Mouse (Mus musculus): ENCODE measurements at regions not wholly inside any gene's neighbourhood (a gene's known extent, or its start where the extent isn't known, plus 50 kb on each side); places are given as distances from the start of the nearest gene placed in this dataset.
"Not testable (repeated sequence)": the region's sequence is repeated elsewhere in the genome, so short reads cannot be mapped to it uniquely, and the experiment has no call there.

DNA sequence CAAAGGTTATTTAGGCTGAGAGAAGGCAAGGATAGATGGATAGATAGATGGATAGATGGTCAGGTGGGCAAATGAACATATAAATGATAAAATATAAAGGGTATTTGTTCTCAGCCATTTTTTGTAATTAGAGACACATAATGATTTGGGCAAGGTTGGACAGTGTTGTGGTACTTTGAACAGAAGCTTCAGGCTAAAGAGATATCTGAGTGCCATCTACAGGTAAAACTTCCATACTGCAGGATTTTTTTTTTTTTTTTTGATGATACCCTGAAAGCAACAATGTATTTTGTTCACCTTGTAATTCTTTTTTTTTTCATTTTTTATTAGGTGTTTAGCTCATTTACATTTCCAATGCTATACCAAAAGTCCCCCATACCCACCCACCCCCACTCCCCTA lies 110.1 kb upstream of the Trabd2b start:
- ATAC-seq (replicated peaks; ENCODE audit: poor library complexity) = no peak

- not testable (repeated sequence) for ATAC-seq (replicated peaks; ENCODE audit: poor library complexity)
Observed at GRCm38 (mm10) chr4:114298517-114298916, 108.0 kb upstream of the Trabd2b start.

GRCm38 (mm10) chr4:114300390-114301012 lies 106.0 kb upstream of the Trabd2b start:
- ATAC-seq (replicated peaks; ENCODE audit: poor library complexity) = peak; percentile 76

DNA sequence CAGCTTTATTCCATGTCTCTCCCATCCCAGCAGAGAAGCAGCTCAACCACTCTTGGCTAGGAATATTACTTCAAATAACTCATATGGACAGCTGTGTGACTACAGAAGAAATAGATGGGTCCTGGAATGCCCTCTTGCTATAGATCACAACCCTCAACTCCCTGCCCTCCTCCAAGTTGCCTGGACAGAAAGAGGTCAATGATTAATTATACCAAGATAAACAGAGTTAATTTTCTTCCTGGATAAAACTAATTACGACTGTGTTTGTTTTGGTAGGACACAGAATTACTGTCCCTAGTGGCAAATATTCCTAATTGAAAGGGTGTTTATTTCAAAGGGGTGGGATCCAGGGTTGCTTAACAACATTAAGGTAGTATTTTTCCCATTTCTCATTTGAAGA lies 101.9 kb upstream of the Trabd2b start:
- ATAC-seq (replicated peaks; ENCODE audit: poor library complexity) = no peak

- no peak for ATAC-seq (replicated peaks; ENCODE audit: poor library complexity)
Observed at GRCm38 (mm10) chr4:114307491-114307890, 99.0 kb upstream of the Trabd2b start.

DNA sequence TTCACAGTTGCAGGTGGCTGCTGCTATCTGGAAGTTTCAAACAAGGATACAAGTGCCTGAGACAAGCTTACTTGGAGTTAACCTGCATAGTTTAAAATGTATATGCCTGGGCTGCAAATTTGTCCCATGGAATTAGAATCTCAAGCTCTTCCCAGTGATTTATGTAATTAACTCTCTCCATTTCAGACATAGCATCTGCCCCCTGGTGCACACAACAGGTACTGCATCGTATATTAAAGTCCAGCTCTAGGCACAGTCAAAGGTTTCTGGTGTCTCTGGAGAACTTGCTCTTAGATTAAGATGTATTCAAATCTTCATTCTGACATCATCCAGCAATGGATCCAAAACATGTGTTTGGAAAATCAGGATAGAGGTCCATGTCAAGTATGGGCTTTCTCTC lies 98.0 kb upstream of the Trabd2b start:
- peak; percentile 75 for ATAC-seq (replicated peaks; ENCODE audit: poor library complexity)

DNA sequence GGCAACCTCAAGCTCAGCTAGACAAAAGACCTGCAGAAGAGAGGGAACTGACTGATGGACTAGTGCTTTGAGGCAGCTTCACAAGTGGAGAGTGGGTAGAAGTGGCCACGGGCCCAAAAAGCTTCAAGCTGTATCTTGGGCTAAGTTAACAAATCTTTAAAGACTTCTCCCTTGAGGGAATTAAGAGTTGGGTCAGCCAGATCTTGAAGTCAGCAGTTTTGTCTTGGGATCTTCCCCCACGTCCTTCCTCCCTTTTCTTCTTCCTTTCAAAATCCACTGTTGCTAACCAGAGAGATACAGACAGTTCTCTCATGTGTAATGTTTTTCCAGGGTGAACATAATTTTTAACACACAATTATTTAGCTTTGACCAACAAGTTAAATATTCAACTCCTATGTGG lies 91.5 kb upstream of the Trabd2b start:
- ATAC-seq (replicated peaks; ENCODE audit: poor library complexity) = no peak

DNA sequence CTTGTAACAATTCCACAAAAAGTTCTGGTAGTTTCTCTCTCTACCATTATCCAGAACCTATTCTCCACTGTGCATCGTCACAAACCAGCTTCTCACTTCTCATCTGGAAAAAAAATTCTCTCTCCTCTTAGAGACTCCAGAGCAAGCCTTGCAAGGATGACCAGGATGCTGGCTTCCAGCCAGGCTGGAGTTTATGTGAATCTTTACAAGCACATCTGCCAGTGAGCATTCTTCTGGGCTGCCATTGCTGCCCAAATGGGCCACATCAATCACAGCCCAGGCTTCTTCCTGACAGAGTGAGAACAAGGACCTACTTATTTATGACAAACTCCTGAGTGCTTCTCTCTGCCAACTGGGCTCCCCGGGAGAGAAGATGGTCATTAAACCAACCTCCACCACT lies 91.0 kb upstream of the Trabd2b start:
- ATAC-seq (replicated peaks; ENCODE audit: poor library complexity) = no peak

GRCm38 (mm10) chr4:114317076-114317475 lies 89.4 kb upstream of the Trabd2b start:
- ATAC-seq (replicated peaks; ENCODE audit: poor library complexity) = no peak

DNA sequence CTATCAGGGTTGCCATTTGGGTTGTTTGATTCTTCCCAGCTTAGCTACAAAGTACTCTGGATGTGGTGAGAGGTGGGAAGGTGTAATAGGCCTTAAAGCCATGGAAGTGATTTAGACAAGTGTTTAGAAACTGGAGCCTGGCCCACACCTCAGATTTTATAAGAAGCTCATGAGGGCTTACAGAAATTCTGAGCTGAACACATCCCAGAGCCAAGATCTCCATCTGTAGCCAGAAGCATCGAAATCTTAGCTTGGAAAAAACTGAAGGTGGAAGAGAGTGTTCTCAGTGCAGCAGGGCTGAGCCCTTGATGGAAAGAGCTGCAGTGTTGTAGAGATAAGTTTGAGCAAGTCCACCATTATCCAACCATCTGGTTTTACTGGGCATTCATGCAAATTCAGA lies 86.4 kb upstream of the Trabd2b start:
- no peak for ATAC-seq (replicated peaks; ENCODE audit: poor library complexity)

DNA sequence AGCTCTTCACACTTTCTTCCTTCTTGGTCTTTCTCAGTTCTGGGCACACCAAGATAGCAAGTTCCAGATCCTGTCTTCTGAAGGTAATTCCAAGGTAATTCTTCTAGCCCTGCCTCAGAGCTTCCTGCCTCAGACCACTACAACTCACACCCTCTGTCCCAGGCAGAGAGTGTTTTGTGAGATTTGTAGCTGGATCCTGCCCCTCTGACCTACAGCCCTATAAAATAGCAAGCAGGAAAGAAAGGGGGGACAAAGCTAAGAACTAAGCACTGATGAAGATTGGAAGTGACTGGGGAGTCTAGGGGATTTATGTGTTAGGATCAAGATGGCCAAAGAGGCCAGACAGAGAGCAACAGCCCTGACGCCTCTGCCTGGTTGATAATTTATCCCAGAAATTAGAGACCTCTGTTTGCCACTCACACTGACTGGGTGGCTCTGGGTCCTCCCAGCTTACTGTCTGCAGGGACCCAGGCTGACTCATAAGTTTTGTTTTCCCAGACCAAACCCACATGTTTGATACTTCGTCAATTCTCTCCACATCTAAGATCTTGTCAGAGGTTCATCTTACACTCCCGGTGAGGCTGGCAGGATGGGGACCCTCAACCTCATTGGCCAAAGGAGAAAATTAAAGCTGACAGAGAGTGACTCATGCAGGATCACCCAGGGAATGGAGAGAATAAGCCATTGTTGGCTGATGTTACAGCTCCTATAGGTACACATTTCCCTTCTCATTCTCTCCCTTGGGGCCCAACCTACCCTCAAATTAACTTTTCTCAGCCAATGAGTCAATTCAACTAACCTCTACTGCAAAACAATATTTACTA lies 84.8 kb upstream of the Trabd2b start:
- ATAC-seq (replicated peaks; ENCODE audit: poor library complexity) = no peak

GRCm38 (mm10) chr4:114329978-114330377 lies 76.5 kb upstream of the Trabd2b start:
- ATAC-seq (replicated peaks; ENCODE audit: poor library complexity) = peak; percentile 60

- no peak for ATAC-seq (replicated peaks; ENCODE audit: poor library complexity)
Observed at GRCm38 (mm10) chr4:114331161-114331560, 75.4 kb upstream of the Trabd2b start.

DNA sequence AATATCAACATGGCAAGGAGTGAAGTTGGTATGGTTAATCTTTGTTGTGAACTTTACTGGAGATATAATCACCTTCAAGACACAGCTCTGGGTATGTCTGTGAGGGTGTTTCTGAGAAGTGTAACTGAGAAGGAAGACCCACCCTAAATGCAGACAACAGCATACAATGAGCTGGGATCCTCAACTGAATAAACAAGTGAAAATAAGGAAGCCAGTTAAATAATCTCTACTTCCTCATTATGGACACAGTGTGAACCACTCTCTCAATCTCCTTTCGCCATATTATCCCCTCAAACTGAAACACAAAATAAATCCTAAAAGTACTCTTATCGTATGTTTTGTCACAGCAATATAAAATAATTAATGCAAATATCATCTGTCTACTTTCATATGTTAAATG lies 71.7 kb upstream of the Trabd2b start:
- ATAC-seq (replicated peaks; ENCODE audit: poor library complexity) = peak; percentile 62

GRCm38 (mm10) chr4:114336029-114336746 lies 70.3 kb upstream of the Trabd2b start:
- peak; percentile 35 for ATAC-seq (replicated peaks; ENCODE audit: poor library complexity)

DNA sequence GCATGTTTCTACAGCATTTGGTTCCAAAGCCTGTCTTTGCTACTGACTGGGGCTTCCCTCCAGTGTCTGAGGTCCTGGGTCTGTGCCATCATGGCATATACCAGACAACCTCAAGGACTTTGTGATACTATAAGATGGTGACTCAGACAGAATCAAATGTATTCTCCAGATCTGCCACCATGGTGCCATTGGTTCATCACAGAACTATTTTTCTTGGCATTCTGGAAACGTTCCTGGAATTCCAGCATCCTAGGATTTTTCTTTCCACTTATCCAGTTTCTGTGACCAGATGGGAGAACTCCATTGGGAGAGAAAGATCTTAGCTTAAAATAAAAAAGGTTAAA lies 69.8 kb upstream of the Trabd2b start:
- ATAC-seq (replicated peaks; ENCODE audit: poor library complexity) = peak; percentile 42

DNA sequence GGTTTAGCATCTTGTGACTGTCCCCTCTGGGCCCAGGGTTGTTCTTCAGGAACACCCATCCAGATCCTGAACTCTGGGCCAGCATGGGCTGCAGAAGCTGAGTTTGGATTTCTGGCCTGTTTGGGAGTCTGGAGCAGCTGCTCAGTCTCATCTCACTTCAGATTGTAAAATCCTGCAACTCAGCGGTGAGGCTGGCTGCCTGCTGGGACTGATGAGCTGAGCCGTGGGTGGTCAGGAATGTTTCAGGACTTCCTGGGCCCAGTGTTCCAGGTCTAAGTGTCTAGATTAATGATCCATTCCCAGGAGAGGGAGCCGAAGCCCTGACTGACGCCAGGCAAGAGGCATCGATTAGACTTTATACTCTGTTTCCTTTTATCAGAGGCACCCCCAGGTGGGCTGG lies 66.7 kb upstream of the Trabd2b start:
- no peak for ATAC-seq (replicated peaks; ENCODE audit: poor library complexity)

- ATAC-seq (replicated peaks; ENCODE audit: poor library complexity) = no peak
Observed at GRCm38 (mm10) chr4:114345154-114345553, 61.4 kb upstream of the Trabd2b start.

DNA sequence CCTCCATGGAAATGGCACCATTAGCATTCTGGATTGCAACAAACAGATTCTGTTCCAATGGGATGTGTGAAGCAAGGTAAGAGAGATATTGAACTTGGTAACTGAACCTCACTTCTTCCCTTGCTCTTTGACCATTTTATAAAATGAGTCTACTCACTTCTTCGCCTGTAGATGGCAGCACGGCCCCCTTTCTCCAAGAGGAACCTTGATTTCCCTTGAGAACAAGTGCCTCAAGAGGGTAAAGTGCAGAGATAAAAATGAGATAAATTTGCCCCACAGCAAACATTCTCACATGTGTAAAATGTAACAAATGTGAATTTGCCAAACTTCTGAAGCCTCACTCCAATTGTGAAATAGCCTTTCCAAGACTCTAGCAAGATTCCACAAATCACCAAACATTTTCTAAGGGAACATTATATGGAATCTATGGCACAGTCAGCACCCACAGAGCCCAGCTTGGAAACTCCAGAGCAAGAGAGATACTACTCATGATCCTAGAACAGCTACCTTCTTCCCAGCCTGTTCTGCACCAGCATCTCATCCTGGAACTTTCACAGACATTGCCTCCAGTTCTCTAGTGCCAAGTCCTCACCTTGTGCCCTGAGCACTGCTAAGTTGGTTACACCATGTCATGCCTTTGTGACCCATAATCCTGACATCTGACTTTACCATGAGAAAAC lies 60.3 kb upstream of the Trabd2b start:
- peak; percentile 91 for ATAC-seq (replicated peaks; ENCODE audit: poor library complexity)

DNA sequence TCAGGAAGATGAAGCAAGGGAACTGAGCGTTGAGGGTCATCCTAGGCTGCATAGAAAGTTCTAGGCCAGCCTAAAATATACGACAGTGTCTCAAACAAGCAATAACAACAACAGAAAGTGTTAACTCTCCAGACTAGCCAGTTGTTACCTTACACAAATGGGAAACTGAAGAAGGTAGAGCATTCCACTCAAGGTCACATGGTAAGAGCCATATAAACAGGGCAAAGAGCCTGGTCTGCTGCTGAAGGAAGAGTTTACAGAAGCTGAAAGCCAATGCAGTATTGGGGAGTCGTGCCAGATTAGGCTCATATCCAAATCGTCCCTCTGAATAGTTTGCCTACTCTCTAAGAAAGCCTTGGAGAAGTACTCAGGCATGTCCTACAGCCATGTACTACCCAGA lies 59.6 kb upstream of the Trabd2b start:
- ATAC-seq (replicated peaks; ENCODE audit: poor library complexity) = no peak

DNA sequence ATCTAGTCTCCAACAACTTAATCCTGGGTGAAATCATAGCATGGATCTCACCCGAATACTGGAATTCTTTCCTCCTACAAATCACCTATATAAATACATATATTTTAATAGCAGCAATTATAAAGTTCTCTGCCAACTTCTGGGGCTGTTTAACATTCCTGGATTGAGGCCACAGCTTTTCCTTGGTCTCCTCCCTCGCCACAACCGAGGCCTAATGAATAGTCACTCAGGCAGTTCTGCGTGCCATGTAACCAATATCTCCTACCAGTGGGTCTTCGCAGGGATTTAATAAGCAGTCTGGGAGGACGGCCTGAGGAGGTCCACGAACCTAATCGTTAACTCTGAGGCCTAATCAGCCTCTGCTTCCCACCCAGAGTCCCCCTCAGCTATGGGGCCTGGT lies 56.9 kb upstream of the Trabd2b start:
- no peak for ATAC-seq (replicated peaks; ENCODE audit: poor library complexity)

DNA sequence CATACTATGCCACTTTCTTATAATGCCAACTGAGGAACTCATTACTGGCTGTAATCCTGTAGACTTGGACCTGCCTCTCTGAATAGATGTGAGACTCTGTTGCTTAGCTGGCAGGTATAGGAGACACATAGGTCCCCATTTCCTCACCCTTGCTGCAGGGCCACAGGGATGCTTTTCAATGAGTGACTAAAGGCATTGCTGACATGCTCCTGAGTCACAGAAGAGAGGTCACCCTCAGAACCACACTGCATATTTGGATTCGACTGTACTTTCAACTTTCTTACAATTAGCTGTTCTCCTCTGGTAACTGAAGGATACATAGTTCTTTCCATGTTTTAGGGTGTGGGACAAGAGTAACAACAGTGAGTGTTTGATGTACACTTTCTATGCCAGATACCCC lies 55.2 kb upstream of the Trabd2b start:
- no peak for ATAC-seq (replicated peaks; ENCODE audit: poor library complexity)
